Mouse (Mus musculus) midbrain, embryonic 15.5 days (tissue): ENCODE results near the gene Gal3st2b. TPM values are rescaled to one million over a fixed set of nuclear protein-coding genes. Genes with fewer than 3 reads are reported as not detected.
"Not testable (repeated sequence)": the region's sequence is repeated elsewhere in the genome, so short reads cannot be mapped to it uniquely, and the experiment has no call there.

ENCODE experiments used
- ATAC-seq: fragments of 200-750 bp; cut with Nextera tagmentation; replicated peaks from 2 replicates; pipeline ENCODE4 v1.8.0; 2017; ENCODE audit warnings: moderate TSS enrichment
- H3K27ac ChIP-seq: fragments of 300-500 bp; sonication (generic); 2 replicates; pipeline ENCODE4 v1.5.1; 2015; ENCODE audit warnings: mild to moderate bottlenecking, inconsistent platforms
- H3K27me3 ChIP-seq: fragments of 300-500 bp; sonication (generic); replicated peaks from 2 replicates; pipeline ENCODE4 v1.6.1; 2015; ENCODE audit warnings: inconsistent platforms
- H3K36me3 ChIP-seq: fragments of 300-500 bp; sonication (generic); replicated peaks from 2 replicates; pipeline ENCODE4 v1.6.1; 2015; ENCODE audit warnings: inconsistent platforms
- H3K4me1 ChIP-seq: fragments of 300-500 bp; sonication (generic); 2 replicates; pipeline ENCODE4 v1.6.1; 2015; ENCODE audit warnings: inconsistent platforms
- H3K4me2 ChIP-seq: fragments of 300-500 bp; sonication (generic); 2 replicates; pipeline ENCODE4 v1.6.1; 2015; ENCODE audit warnings: inconsistent platforms, mild to moderate bottlenecking, moderate library complexity
- H3K4me3 ChIP-seq: fragments of 300-500 bp; sonication (generic); 2 replicates; pipeline ENCODE4 v1.5.1; 2015; ENCODE audit warnings: mild to moderate bottlenecking, inconsistent platforms
- H3K9ac ChIP-seq: fragments of 300-500 bp; sonication (generic); 2 replicates; pipeline ENCODE4 v1.6.1; 2015; ENCODE audit warnings: mild to moderate bottlenecking, inconsistent platforms
- H3K9me3 ChIP-seq: fragments of 300-500 bp; sonication (generic); 2 replicates; pipeline ENCODE4 v1.6.1; 2016; ENCODE audit warnings: inconsistent platforms
- whole genome bisulfite sequencing: fragments of 180-500 bp; shearing (Covaris S2); methylation state at CpG from one replicate; pipeline ENCODE4 v1.1.7; 2015; ENCODE audit warnings: mixed read lengths; 5-methylcytosine and 5-hydroxymethylcytosine counted together
- polyA plus RNA-seq: library from polyadenylated mRNA; unstranded; fragments of >200 nt; fragmentation: Nextera tagmentation; extraction: Ambion mirVana; gene quantifications from 2 replicates; pipeline ENCODE4 v1.2.1, GENCODE M21; 2015

The Gal3st2b gene
- polyA plus RNA-seq, 1 experiment from 2014 or later = not detected

- H3K4me2 ChIP-seq, H3K27ac ChIP-seq, ATAC-seq, H3K9me3 ChIP-seq, H3K4me3 ChIP-seq, H3K27me3 ChIP-seq, H3K36me3 ChIP-seq, H3K4me1 ChIP-seq, H3K9ac ChIP-seq: not testable (repeated sequence)
- WGBS = 90% methylated on average over 8 of the region's 8 CpGs
Measured at GRCm38 (mm10) chr1:93990209-93990608, 72.1 kb downstream of the Gal3st2b start, which contains the start of gene Gal3st2c. Gal3st2c (plus strand) TSS chr1:93990509.

- H3K4me2 ChIP-seq, H3K9ac ChIP-seq, ATAC-seq, H3K27me3 ChIP-seq, H3K36me3 ChIP-seq, H3K4me3 ChIP-seq, H3K27ac ChIP-seq, H3K4me1 ChIP-seq, H3K9me3 ChIP-seq: not testable (repeated sequence)
- 79% methylated on average over 2 of the region's 2 CpGs for WGBS
Measured at GRCm38 (mm10) chr1:93991068-93991467, 73.0 kb downstream of the Gal3st2b start.

GRCm38 (mm10) chr1:93991491-93991890, 73.4 kb downstream of the Gal3st2b start:
- H3K4me1 ChIP-seq, H3K9me3 ChIP-seq, H3K36me3 ChIP-seq, H3K4me3 ChIP-seq, H3K27ac ChIP-seq, H3K27me3 ChIP-seq, H3K9ac ChIP-seq, ATAC-seq, H3K4me2 ChIP-seq: not testable (repeated sequence)
- WGBS = 89% methylated on average over 3 of the region's 3 CpGs

Other genes starting within 250 kb of the Gal3st2b start
- gene Bok, start 232.7 kb upstream of the Gal3st2b start, polyA plus RNA-seq = 104 TPM in 2 replicates
- gene Atg4b, start 166.8 kb upstream of the Gal3st2b start, polyA plus RNA-seq = 107 and 108 TPM in 2 replicates
- 54.7 and 56.8 TPM in 2 replicates for gene Thap4, start 163.4 kb upstream of the Gal3st2b start, polyA plus RNA-seq
- 135 and 146 TPM in 2 replicates for gene Dtymk, start 116.4 kb upstream of the Gal3st2b start, polyA plus RNA-seq
- gene Ing5, start 114.3 kb upstream of the Gal3st2b start, polyA plus RNA-seq = 10.2 and 10.9 TPM in 2 replicates
- 18.1 and 18.7 TPM in 2 replicates for gene D2hgdh, start 93.4 kb upstream of the Gal3st2b start, polyA plus RNA-seq
- gene Gal3st2, start 57.0 kb upstream of the Gal3st2b start, polyA plus RNA-seq = not detected in 2 replicates
- not detected in 2 replicates for gene Gal3st2c, start 72.2 kb downstream of the Gal3st2b start, polyA plus RNA-seq
- not detected in 2 replicates for gene Neu4, start 102.1 kb downstream of the Gal3st2b start, polyA plus RNA-seq
- not detected in 2 replicates for gene Pdcd1, start 134.2 kb downstream of the Gal3st2b start, polyA plus RNA-seq